Mouse (Mus musculus): ENCODE measurements around the gene C8g.

C8g gene

GRCm38 (mm10) chr2:25465816-25466635, 35.5 kb downstream of the C8g start:
- DNase-seq = peak; percentile 59 to 65

- DNase-seq = no peak
Measured at GRCm38 (mm10) chr2:25465256-25465655, 36.3 kb downstream of the C8g start.

GRCm38 (mm10) chr2:25463630-25464029, 37.9 kb downstream of the C8g start:
- peak; percentile 60 to 71 for DNase-seq

- DNase-seq = peak in 1 of 2 experiments; percentile 32
Measured at GRCm38 (mm10) chr2:25461407-25461806, 40.1 kb downstream of the C8g start.

GRCm38 (mm10) chr2:25460551-25461309, 40.8 kb downstream of the C8g start, which contains the start of gene Paxx:
Gene Paxx (minus strand): TSS chr2:25461094.
- peak; percentile 93 for DNase-seq

- DNase-seq = peak in 1 of 2 experiments; percentile 72
Measured at GRCm38 (mm10) chr2:25460135-25460534, 41.4 kb downstream of the C8g start.

GRCm38 (mm10) chr2:25458911-25459310, 42.6 kb downstream of the C8g start:
- DNase-seq = peak; percentile 69 to 73

- peak; percentile 88 for DNase-seq
Measured at GRCm38 (mm10) chr2:25457022-25457896, 44.3 kb downstream of the C8g start.

- peak; percentile 41 to 42 for DNase-seq
Measured at GRCm38 (mm10) chr2:25456205-25456953, 45.1 kb downstream of the C8g start, which contains the start of gene Clic3. Gene Clic3 (plus strand): TSS chr2:25456838.

GRCm38 (mm10) chr2:25452951-25453350, 48.6 kb downstream of the C8g start:
- no peak for DNase-seq

- no peak for DNase-seq
Measured at GRCm38 (mm10) chr2:25450853-25451647, 50.5 kb downstream of the C8g start.

All from cerebellum, postnatal 10 days (tissue).